Mouse (Mus musculus): ENCODE measurements around the gene Pax7.

DNA sequence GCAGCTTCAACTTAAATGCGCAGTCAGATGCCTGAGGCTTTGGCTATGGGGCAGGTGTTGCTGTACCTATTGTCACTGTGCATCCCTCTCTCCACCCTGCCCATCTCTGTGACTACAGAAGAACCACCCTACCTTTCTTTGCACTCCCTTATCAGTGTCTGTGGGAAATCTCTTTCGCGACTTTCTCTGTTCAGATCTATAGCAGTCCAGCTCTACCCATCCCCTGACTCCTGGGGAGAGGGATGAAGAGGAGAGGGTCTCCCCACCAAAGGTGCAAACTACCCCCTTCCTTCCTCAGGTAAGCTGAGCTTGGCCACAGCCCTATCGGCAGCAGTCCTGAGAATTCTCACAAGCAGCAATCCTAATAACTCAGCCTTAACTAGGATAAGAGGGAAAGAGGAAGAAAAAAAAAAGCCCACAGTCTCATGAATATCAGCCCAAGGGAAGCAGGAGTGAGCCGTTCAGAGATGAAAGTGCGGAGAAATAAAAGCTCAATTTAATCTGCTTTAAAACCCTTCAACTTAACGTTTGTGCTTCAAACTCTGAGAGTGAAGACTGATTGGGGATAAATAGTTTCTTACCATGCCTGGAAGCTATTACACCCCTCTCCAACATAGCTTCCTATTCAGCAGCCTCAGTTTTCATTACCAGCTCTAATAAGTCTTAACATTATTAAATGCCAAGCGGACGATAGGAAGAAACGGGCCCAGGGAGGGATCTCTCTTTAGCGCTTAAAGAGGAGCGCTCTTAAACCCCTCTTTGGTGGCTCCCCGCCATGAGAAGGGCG is 7.8 kb downstream of the Pax7 start:
- TF ChIP-seq CTCF (IDR thresholded peaks at IDR 0.05; ENCODE audit: low read depth, low read length) (no peak), POLR2A (IDR thresholded peaks at IDR 0.05; ENCODE audit: extremely low read depth, insufficient read depth, low read length) (no peak)
